Mouse (Mus musculus): ENCODE results near the gene Vmn1r35. TPM values are rescaled to one million over a fixed set of nuclear protein-coding genes. Genes with fewer than 3 reads are reported as not detected.
"Not testable (repeated sequence)": the region's sequence is repeated elsewhere in the genome, so short reads cannot be mapped to it uniquely, and the experiment has no call there.

The Vmn1r35 gene
- polyA plus RNA-seq (2014; fragmentation: Nextera tagmentation; extraction: Ambion mirVana) = not detected in 2 replicates

GRCm38 (mm10) chr6:66685806-66686205 is at the start of gene Vmn1r35:
TSS of gene Vmn1r35 (minus strand) at chr6:66685906.
- no peak for ATAC-seq (replicated peaks; ENCODE audit: low FRiP score)
- no peak within 1 kb of the TSS for H3K9ac ChIP-seq (ENCODE audit: low read length)
- H3K36me3 ChIP-seq (ENCODE audit: control insufficient read depth, insufficient read depth, low read length) = no peaks in the 10 kb centered on the region
- H3K27me3 ChIP-seq (ENCODE audit: control insufficient read depth, insufficient read depth, low read length) = no peaks in the 10 kb centered on the region
- H3K4me1 ChIP-seq (replicated peaks; ENCODE audit: control insufficient read depth, insufficient read depth, low read length) = no peaks in the 10 kb centered on the region
- H3K27ac ChIP-seq (ENCODE audit: low read depth, low read length) = no peak within 1 kb of the TSS
- H3K4me2 ChIP-seq (ENCODE audit: low read depth, low read length, severe bottlenecking) = no peak within 1 kb of the TSS
- no peak within 1 kb of the TSS for H3K4me3 ChIP-seq (ENCODE audit: low read depth, low read length)
- H3K9me3 ChIP-seq (ENCODE audit: control insufficient read depth, low read length) = no peaks in the 10 kb centered on the region
- no peak for DNase-seq (ENCODE audit: low spot score)
- 84% methylated on average over 3 of the region's 3 CpGs for WGBS

GRCm38 (mm10) chr6:66729082-66729481 is 43.4 kb upstream of the Vmn1r35 start, which contains the start of gene Vmn1r37:
TSS of gene Vmn1r37 (plus strand) at chr6:66729382.
- not testable (repeated sequence) for H3K27ac ChIP-seq (ENCODE audit: low read depth, low read length); ATAC-seq (replicated peaks; ENCODE audit: low FRiP score); H3K4me2 ChIP-seq (ENCODE audit: low read depth, low read length, severe bottlenecking); H3K36me3 ChIP-seq (ENCODE audit: control insufficient read depth, insufficient read depth, low read length); H3K4me3 ChIP-seq (ENCODE audit: low read depth, low read length); DNase-seq (ENCODE audit: low spot score); H3K9ac ChIP-seq (ENCODE audit: low read length); H3K27me3 ChIP-seq (ENCODE audit: control insufficient read depth, insufficient read depth, low read length); H3K4me1 ChIP-seq (replicated peaks; ENCODE audit: control insufficient read depth, insufficient read depth, low read length); H3K9me3 ChIP-seq (ENCODE audit: control insufficient read depth, low read length)

DNA sequence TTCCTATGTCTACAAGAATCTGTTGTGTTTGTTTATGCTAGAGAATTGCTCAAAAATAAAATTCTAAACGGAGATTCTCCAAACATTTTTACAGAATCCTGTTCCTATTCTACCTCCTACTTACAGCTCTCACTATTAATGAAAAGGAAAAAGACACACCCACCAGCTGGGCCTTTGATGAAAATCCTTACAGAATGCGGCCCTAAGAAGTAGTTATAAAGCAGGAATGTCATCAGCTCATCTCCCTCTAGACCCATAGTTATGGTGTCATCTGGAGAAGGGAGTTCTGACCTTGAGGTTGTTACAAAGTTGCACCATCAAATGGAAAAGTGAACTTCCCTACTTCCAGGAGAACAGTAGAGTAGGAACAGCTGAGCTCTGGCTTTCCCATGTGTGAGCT is 33.4 kb upstream of the Vmn1r35 start, which contains the start of gene Vmn1r36:
Vmn1r36 (minus strand) TSS at position 101 of the 400 bp plus-strand sequence.
- WGBS = 79% methylated on average over 2 of the region's 2 CpGs
- not testable (repeated sequence) for ATAC-seq (replicated peaks; ENCODE audit: low FRiP score); H3K9ac ChIP-seq (ENCODE audit: low read length); H3K9me3 ChIP-seq (ENCODE audit: control insufficient read depth, low read length); DNase-seq (ENCODE audit: low spot score); H3K4me3 ChIP-seq (ENCODE audit: low read depth, low read length); H3K4me2 ChIP-seq (ENCODE audit: low read depth, low read length, severe bottlenecking); H3K36me3 ChIP-seq (ENCODE audit: control insufficient read depth, insufficient read depth, low read length); H3K27ac ChIP-seq (ENCODE audit: low read depth, low read length); H3K27me3 ChIP-seq (ENCODE audit: control insufficient read depth, insufficient read depth, low read length); H3K4me1 ChIP-seq (replicated peaks; ENCODE audit: control insufficient read depth, insufficient read depth, low read length)

- no peak for ATAC-seq (replicated peaks; ENCODE audit: low FRiP score)
- no peak for DNase-seq (ENCODE audit: low spot score)
- Histone ChIP-seq H3K36me3 (ENCODE audit: control insufficient read depth, insufficient read depth, low read length) (no peaks in the 10 kb centered on the region), H3K27ac (ENCODE audit: low read depth, low read length) (no peak overlapping the region), H3K9ac (ENCODE audit: low read length) (no peak overlapping the region), H3K4me1 (replicated peaks; ENCODE audit: control insufficient read depth, insufficient read depth, low read length) (no peaks in the 10 kb centered on the region), H3K4me3 (ENCODE audit: low read depth, low read length) (no peak overlapping the region), H3K27me3 (ENCODE audit: control insufficient read depth, insufficient read depth, low read length) (no peaks in the 10 kb centered on the region), H3K9me3 (ENCODE audit: control insufficient read depth, low read length) (no peaks in the 10 kb centered on the region), H3K4me2 (ENCODE audit: low read depth, low read length, severe bottlenecking) (no peak overlapping the region)
- 72% methylated on average over 3 of the region's 3 CpGs for WGBS
These were observed 28.1 kb upstream of the Vmn1r35 start for GRCm38 (mm10) chr6:66713854-66714253.

- Histone ChIP-seq H3K27ac (ENCODE audit: low read depth, low read length) (no peak overlapping the region), H3K9me3 (ENCODE audit: control insufficient read depth, low read length) (no peaks in the 10 kb centered on the region), H3K4me2 (ENCODE audit: low read depth, low read length, severe bottlenecking) (no peak overlapping the region), H3K27me3 (ENCODE audit: control insufficient read depth, insufficient read depth, low read length) (no peaks in the 10 kb centered on the region), H3K4me1 (replicated peaks; ENCODE audit: control insufficient read depth, insufficient read depth, low read length) (no peaks in the 10 kb centered on the region), H3K4me3 (ENCODE audit: low read depth, low read length) (no peak overlapping the region), H3K9ac (ENCODE audit: low read length) (no peak overlapping the region), H3K36me3 (ENCODE audit: control insufficient read depth, insufficient read depth, low read length) (no peaks in the 10 kb centered on the region)
- ATAC-seq (replicated peaks; ENCODE audit: low FRiP score) (no peak), DNase-seq (ENCODE audit: low spot score) (no peak)
These were observed 23.2 kb upstream of the Vmn1r35 start for GRCm38 (mm10) chr6:66708901-66709300.

DNA sequence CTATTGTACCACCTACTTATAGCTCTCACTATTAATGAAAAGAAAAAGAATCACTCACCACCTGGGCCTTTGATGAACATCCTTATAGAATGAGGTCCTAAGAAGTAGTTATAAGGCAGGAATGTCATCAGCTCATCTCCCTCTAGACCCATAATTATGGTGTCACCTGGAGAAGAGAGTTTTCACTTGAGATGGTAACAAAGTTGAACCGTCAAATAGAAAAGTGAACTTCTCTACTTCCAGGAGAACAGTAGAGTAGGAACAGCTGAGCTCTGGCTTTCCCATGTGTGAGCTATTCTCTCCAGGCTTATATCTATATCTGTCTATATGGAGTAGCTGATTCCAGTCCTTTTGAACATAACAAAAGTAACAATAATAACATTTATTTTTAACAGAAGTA is 41.9 kb downstream of the Vmn1r35 start, which contains the start of gene Vmn1r34:
Vmn1r34 (minus strand) TSS at position 101 of the 400 bp plus-strand sequence.
- ATAC-seq (replicated peaks; ENCODE audit: low FRiP score) (no peak), DNase-seq (ENCODE audit: low spot score) (no peak)
- H3K9me3 ChIP-seq (ENCODE audit: control insufficient read depth, low read length) = no peaks in the 10 kb centered on the region
- H3K27me3 ChIP-seq (ENCODE audit: control insufficient read depth, insufficient read depth, low read length) = no peaks in the 10 kb centered on the region
- H3K4me3 ChIP-seq (ENCODE audit: low read depth, low read length) = no peak within 1 kb of the TSS
- H3K4me2 ChIP-seq (ENCODE audit: low read depth, low read length, severe bottlenecking) = no peak within 1 kb of the TSS
- no peaks in the 10 kb centered on the region for H3K4me1 ChIP-seq (replicated peaks; ENCODE audit: control insufficient read depth, insufficient read depth, low read length)
- H3K27ac ChIP-seq (ENCODE audit: low read depth, low read length) = no peak within 1 kb of the TSS
- H3K36me3 ChIP-seq (ENCODE audit: control insufficient read depth, insufficient read depth, low read length) = no peaks in the 10 kb centered on the region
- H3K9ac ChIP-seq (ENCODE audit: low read length) = no peak within 1 kb of the TSS
- 95% methylated on average over 1 of the region's 1 CpGs for WGBS

Other genes starting within 250 kb of the Vmn1r35 start
- gene Mad2l1, start 150.5 kb downstream of the Vmn1r35 start, polyA plus RNA-seq (2014; fragmentation: Nextera tagmentation; extraction: Ambion mirVana) = 116 and 131 TPM in 2 replicates
- gene Vmn1r32, start 125.8 kb downstream of the Vmn1r35 start, polyA plus RNA-seq (2014; fragmentation: Nextera tagmentation; extraction: Ambion mirVana) = 0.13 and 0.16 TPM in 2 replicates
- not detected in 2 replicates for gene Vmn1r33, start 67.6 kb downstream of the Vmn1r35 start, polyA plus RNA-seq (2014; fragmentation: Nextera tagmentation; extraction: Ambion mirVana)
- gene Vmn1r34, start 42.0 kb downstream of the Vmn1r35 start, polyA plus RNA-seq (2014; fragmentation: Nextera tagmentation; extraction: Ambion mirVana) = not detected in 2 replicates
- gene Vmn1r36, start 33.3 kb upstream of the Vmn1r35 start, polyA plus RNA-seq (2014; fragmentation: Nextera tagmentation; extraction: Ambion mirVana) = not detected in 2 replicates
- not detected in 2 replicates for gene Vmn1r37, start 43.5 kb upstream of the Vmn1r35 start, polyA plus RNA-seq (2014; fragmentation: Nextera tagmentation; extraction: Ambion mirVana)
- not detected in 2 replicates for gene Vmn1r38, start 96.7 kb upstream of the Vmn1r35 start, polyA plus RNA-seq (2014; fragmentation: Nextera tagmentation; extraction: Ambion mirVana)
- gene Vmn1r39, start 124.7 kb upstream of the Vmn1r35 start, polyA plus RNA-seq (2014; fragmentation: Nextera tagmentation; extraction: Ambion mirVana) = not detected in 2 replicates
- gene Gng12, start 210.5 kb upstream of the Vmn1r35 start, polyA plus RNA-seq (2014; fragmentation: Nextera tagmentation; extraction: Ambion mirVana) = 43.5 and 46.2 TPM in 2 replicates